Comparison of ENCODE assay signal across 19 mouse cellular contexts in the genomic region with DNA sequence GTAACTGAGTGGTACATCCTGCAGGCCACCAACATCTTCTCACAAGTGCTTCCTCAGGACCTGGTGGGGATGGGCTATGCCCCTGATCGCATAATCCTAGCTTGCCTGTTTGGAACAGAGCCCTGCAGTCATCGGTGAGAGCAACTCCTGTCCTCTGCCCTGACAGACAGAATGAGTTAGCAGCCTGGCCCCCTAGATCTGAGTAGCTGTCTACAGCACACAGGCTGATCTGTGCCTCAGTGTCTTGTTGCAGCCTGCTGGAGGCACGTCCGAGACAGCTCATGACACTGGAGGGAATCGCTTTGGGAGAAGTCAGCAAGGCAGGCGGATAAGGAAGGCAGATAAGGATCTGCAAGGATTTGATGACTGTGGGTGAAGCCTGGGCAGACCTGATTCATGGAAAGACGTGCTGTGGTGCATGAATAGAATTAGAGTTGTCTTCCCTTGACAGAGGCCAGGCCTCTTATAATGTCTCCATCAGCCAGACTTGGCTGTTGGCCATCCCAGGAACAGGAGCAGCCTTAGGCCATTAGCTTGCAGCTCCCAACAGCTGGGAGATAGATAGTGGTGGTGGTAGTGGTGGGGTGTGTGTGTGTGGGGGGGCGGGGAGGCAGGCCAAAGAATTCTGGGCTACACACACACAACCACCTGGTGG. TPM values are rescaled to one million over a fixed set of nuclear protein-coding genes. Genes with fewer than 3 reads are reported as not detected.
DNase-seq lines count a peak whose midpoint lies in the region; ATAC-seq lines count a peak whose summit lies in the region.
"Had no signal": no experiment of that assay in that cellular context is flagged by ENCODE, and none has a peak within 500 bp of the region (broad histone marks: within the 10 kb centered on the region; RNA-seq: fewer than 3 reads in every experiment).

No protein-coding gene starts in this region.

- H3K27ac ChIP-seq in hindbrain, embryonic 16.5 days (ENCODE audit: low read depth, low read length), result no peak overlapping the region
- no peak overlapping the region for H3K27ac ChIP-seq in hindbrain, embryonic 10.5 days
- H3K27ac ChIP-seq in lung, embryonic 15.5 days, result no peak overlapping the region
- H3K27ac ChIP-seq in intestine, embryonic 16.5 days (ENCODE audit: low read length), result 0 out of 2 replicates have a peak overlapping the region, but pooled peaks have one; percentile 26
- H3K27ac ChIP-seq: embryonic facial prominence, embryonic 12.5 days; forebrain, embryonic 12.5 days; liver, embryonic 14.5 days had no signal

- intact Hi-C loops in left cerebral cortex, postnatal 10 days (cut with DNase I), result no loop called here

- ATAC-seq in hindbrain, embryonic 16.5 days, result 0 out of 2 replicates have a peak, but pooled peaks have one; percentile 45
- peak; percentile 49; the same call in 1 of the 2 replicates for ATAC-seq in lung, embryonic 15.5 days (ENCODE audit: borderline replicate concordance, extremely low read depth, low FRiP score, low TSS enrichment)
- ATAC-seq in intestine, embryonic 16.5 days, result peak; percentile 81

- no peaks in the 10 kb centered on the region for H3K4me1 ChIP-seq in hindbrain, embryonic 16.5 days (ENCODE audit: control insufficient read depth, insufficient read depth, low read depth, low read length)
- peaks cover 15% of the 10 kb centered on the region for H3K4me1 ChIP-seq in hindbrain, embryonic 10.5 days (replicated peaks)
- peaks cover 12% of the 10 kb centered on the region; the same call in 1 of the 2 replicates for H3K4me1 ChIP-seq in lung, embryonic 15.5 days
- H3K4me1 ChIP-seq in intestine, embryonic 16.5 days (ENCODE audit: control insufficient read depth, insufficient read depth, low read length), result peaks cover 7% of the 10 kb centered on the region; the same call in 1 of the 2 replicates
- H3K4me1 ChIP-seq: embryonic facial prominence, embryonic 12.5 days had no signal

- DNase-seq in adrenal gland, postnatal 14 days, result peak; percentile 39
- no peak for DNase-seq in adrenal gland, postnatal 25 days
- no peak for DNase-seq in hindbrain, embryonic 10.5 days (ENCODE audit: low spot score)
- no peak for DNase-seq in lung, postnatal 36 days
- no peak for DNase-seq in left cerebral cortex, postnatal 10 days (ENCODE audit: extremely low spot score in 1 of 2, low spot score in 2 of 2)
- DNase-seq: adrenal gland, adult 8-10 months; cerebellum, postnatal 36 days; kidney, adult 8-10 months had no signal

- no peaks in the 10 kb centered on the region; the same call in 1 of the 2 replicates for H3K27me3 ChIP-seq in hindbrain, embryonic 16.5 days (replicated peaks; ENCODE audit: control insufficient read depth, insufficient read depth, low read length)
- H3K27me3 ChIP-seq in hindbrain, embryonic 10.5 days (ENCODE audit: insufficient read depth, poor library complexity, severe bottlenecking), result peaks cover 13% of the 10 kb centered on the region
- no peaks in the 10 kb centered on the region for H3K27me3 ChIP-seq in lung, embryonic 15.5 days
- H3K27me3 ChIP-seq in intestine, embryonic 16.5 days (replicated peaks; ENCODE audit: control insufficient read depth, insufficient read depth, low read length), result no peaks in the 10 kb centered on the region
- H3K27me3 ChIP-seq: embryonic facial prominence, embryonic 12.5 days had no signal

- H3K4me3 ChIP-seq in hindbrain, embryonic 16.5 days (ENCODE audit: low read length), result no peak overlapping the region
- no peak overlapping the region for H3K4me3 ChIP-seq in hindbrain, embryonic 10.5 days
- H3K4me3 ChIP-seq in lung, embryonic 15.5 days, result no peak overlapping the region
- H3K4me3 ChIP-seq in intestine, embryonic 16.5 days (ENCODE audit: low read length), result no peak overlapping the region
- H3K4me3 ChIP-seq: embryonic facial prominence, embryonic 12.5 days; forebrain, embryonic 12.5 days had no signal

- no peaks in the 10 kb centered on the region for H3K36me3 ChIP-seq in hindbrain, embryonic 16.5 days (ENCODE audit: control insufficient read depth, insufficient read depth, low read length)
- no peaks in the 10 kb centered on the region for H3K36me3 ChIP-seq in hindbrain, embryonic 10.5 days
- H3K36me3 ChIP-seq in lung, embryonic 15.5 days, result no peaks in the 10 kb centered on the region
- H3K36me3 ChIP-seq in intestine, embryonic 16.5 days (ENCODE audit: control insufficient read depth, insufficient read depth, low read length), result no peaks in the 10 kb centered on the region
- H3K36me3 ChIP-seq: embryonic facial prominence, embryonic 12.5 days; forebrain, embryonic 12.5 days had no signal

- 69% methylated on average over 8 of the region's 8 CpGs for WGBS in hindbrain, embryonic 16.5 days
- 80% methylated on average over 8 of the region's 8 CpGs for WGBS in hindbrain, embryonic 10.5 days
- 35% methylated on average over 8 of the region's 8 CpGs for WGBS in lung, embryonic 15.5 days
- WGBS in intestine, embryonic 16.5 days, result 39% methylated on average over 8 of the region's 8 CpGs

- no peak overlapping the region for H3K4me2 ChIP-seq in hindbrain, embryonic 16.5 days (ENCODE audit: low read length)
- H3K4me2 ChIP-seq in lung, embryonic 15.5 days, result no peak overlapping the region
- no peak overlapping the region for H3K4me2 ChIP-seq in intestine, embryonic 16.5 days (ENCODE audit: low read depth, low read length)
- H3K4me2 ChIP-seq: embryonic facial prominence, embryonic 12.5 days; forebrain, embryonic 12.5 days had no signal

- H3K9ac ChIP-seq in hindbrain, embryonic 16.5 days (ENCODE audit: low read depth, low read length), result no peak overlapping the region
- H3K9ac ChIP-seq in lung, embryonic 15.5 days, result no peak overlapping the region
- no peak overlapping the region for H3K9ac ChIP-seq in intestine, embryonic 16.5 days (ENCODE audit: low read depth, low read length)
- H3K9ac ChIP-seq: embryonic facial prominence, embryonic 12.5 days; forebrain, embryonic 12.5 days; liver, embryonic 14.5 days had no signal

- no peaks in the 10 kb centered on the region for H3K9me3 ChIP-seq in hindbrain, embryonic 16.5 days (ENCODE audit: control insufficient read depth, low read length)
- H3K9me3 ChIP-seq in hindbrain, embryonic 10.5 days, result no peaks in the 10 kb centered on the region
- no peaks in the 10 kb centered on the region for H3K9me3 ChIP-seq in lung, embryonic 15.5 days
- no peaks in the 10 kb centered on the region for H3K9me3 ChIP-seq in intestine, embryonic 16.5 days (ENCODE audit: control insufficient read depth, low read length)
- H3K9me3 ChIP-seq: forebrain, embryonic 12.5 days had no signal

RNA-seq across cellular contexts. Expression of gene Scnn1b, which starts 38.0 kb away (rescaled TPM):
- 0.53 TPM in 1 of 2 replicates, not detected in the other for total RNA-seq in adrenal gland, postnatal 14 days (2021)
- total RNA-seq in adrenal gland, postnatal 25 days (2021), result not detected in 2 replicates
- 0.20 and 0.29 TPM in 2 replicates for polyA plus RNA-seq in hindbrain, embryonic 16.5 days (2015; fragmentation: Nextera tagmentation; extraction: Ambion mirVana)
- 0.15 and 0.16 TPM in 2 replicates for polyA plus RNA-seq in hindbrain, embryonic 10.5 days (2016; fragmentation: Nextera tagmentation; extraction: Ambion mirVana)
- polyA plus RNA-seq in lung, embryonic 15.5 days (2015; fragmentation: Nextera tagmentation; extraction: Ambion mirVana), result 6.8 and 8.0 TPM in 2 replicates
- 0.13 and 0.20 TPM in 2 replicates for polyA plus RNA-seq in intestine, embryonic 16.5 days (2015; fragmentation: Nextera tagmentation; extraction: Ambion mirVana)
- not detected for total RNA-seq in left cerebral cortex, postnatal 10 days (2021)
- total RNA-seq: heart, adult 18-20 months; layer of hippocampus, adult 18-20 months; left cerebral cortex, adult 8-10 months; megakaryocyte progenitor cell, adult 5-6 weeks; monocyte, adult 5-6 weeks had no signal
